Mouse (Mus musculus): ENCODE measurements around the gene Tagln2. TPM values are rescaled to one million over a fixed set of nuclear protein-coding genes. Genes with fewer than 3 reads are reported as not detected.

The Tagln2 gene
- total RNA-seq, 1 experiment from 2014 or later: 241 TPM

GRCm38 (mm10) chr1:172501371-172502144, 1.7 kb downstream of the Tagln2 start:
- ATAC-seq (replicated peaks; ENCODE audit: low read depth, poor library complexity, severe bottlenecking): peak; percentile 52

DNA sequence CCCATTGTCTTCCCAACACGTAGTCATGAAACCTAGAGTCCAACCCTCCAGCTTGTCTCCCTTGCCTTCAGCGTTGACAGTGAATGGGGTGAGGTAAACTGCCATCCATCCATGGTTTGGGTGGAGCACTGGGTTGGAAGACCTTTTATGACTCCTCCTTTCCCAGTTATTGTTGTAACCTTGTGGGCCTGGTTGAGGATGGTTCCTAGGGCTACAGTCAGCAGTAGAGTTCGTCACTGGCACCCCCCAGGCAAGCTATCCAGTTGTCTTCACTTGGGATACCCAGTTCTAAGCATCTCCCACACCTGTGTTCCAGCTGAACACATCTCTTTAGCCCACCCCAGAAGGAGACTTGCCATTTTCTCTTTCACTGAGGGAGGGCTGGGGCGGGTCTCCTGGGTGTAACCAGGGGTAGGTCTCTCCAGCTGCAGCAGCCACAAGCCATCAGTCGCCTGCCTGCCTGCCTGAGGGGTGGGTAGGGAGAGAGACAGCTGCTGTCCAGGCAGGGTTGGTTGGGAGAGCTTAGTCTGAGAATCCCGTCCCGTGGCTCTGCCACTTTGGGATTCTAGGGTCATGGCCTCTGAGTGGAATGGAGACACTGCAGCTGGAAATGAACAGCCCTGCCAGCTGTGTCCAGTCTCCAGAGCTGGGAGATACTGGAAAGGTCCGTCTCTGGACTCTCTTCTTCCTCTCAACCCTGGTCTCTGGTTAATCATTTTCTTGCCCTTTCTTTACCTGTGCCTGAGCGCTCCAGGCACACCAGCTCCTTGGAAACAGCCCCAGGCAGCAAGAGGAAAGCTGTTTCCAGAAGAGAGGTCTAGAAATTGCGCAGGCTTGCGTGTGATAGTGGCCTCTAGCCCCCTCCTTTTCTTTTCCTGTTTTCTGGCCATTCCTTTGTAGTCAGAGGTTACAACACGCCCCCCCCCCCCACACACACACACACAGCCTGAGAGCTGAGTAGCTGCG, 2.6 kb downstream of the Tagln2 start:
- no peak for ATAC-seq (replicated peaks; ENCODE audit: low read depth, poor library complexity, severe bottlenecking)

DNA sequence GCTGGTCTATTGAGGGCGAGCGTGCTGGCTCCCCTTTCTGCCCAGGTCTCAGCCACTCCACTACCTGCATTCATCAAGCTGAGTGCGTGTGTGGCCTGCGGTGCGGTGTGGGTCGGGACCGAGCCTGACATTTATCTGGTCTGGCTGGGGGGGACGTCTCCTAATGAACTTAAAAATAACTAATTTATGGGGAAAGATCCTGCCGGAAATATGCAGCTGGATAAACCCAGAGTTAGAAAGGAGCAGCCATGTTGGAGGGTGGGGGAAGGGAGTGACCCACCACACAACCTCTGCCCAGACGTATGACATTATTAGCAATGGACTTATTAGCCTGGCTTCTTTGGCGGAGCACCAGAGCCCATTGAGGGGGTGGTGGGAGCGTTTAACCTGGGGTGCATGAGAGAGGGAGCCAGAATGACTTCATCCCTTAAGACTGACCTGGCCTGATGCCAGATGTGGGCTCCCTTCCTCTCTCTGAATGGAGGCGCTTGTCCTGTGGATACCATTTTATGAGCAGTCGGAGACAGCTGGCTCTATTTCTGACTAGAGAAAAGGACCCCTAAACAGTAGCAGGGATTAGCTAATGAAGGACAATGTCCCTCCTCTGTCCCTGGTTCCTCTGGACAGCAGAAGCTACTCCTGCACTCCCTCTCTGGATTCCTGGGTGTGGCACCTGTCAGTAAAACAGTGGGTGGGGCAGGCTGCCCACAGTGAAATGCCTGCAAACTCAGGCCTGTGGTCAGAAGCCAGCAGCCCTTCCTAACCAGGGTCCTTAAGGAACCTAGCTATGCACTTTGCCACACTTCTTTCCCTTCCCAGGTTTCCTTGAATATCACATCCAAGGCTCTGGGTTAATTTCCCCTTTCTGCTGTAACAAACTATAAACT, 3.5 kb downstream of the Tagln2 start:
- no peak for ATAC-seq (replicated peaks; ENCODE audit: low read depth, poor library complexity, severe bottlenecking)

DNA sequence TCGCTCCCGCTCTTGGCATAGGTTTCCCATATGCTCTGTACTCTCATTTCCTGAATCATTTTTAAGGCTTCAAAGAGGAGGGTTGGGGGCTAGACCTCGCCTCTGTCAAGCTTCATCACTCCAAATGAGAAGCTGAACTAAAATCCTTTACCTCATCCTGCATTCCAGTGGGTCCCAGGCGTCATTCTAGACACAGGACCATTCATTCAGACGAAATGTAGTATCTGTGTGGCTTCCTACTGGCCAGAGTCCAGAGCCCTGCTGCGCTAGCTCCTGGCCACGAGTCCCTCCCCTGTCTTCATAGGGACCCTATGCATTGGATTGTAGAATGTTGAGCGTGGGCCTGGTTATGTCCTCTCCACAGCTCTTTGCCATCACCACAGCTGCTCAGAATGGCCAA, 4.9 kb downstream of the Tagln2 start:
- no peak for ATAC-seq (replicated peaks; ENCODE audit: low read depth, poor library complexity, severe bottlenecking)

GRCm38 (mm10) chr1:172507001-172507400, 7.2 kb downstream of the Tagln2 start:
- peak; percentile 18 for ATAC-seq (replicated peaks; ENCODE audit: low read depth, poor library complexity, severe bottlenecking)

- no peak for ATAC-seq (replicated peaks; ENCODE audit: low read depth, poor library complexity, severe bottlenecking)
Measured at GRCm38 (mm10) chr1:172507701-172508100, 7.9 kb downstream of the Tagln2 start.

- ATAC-seq (replicated peaks; ENCODE audit: low read depth, poor library complexity, severe bottlenecking): peak; percentile 42
Measured at GRCm38 (mm10) chr1:172508172-172508571, 8.3 kb downstream of the Tagln2 start.

DNA sequence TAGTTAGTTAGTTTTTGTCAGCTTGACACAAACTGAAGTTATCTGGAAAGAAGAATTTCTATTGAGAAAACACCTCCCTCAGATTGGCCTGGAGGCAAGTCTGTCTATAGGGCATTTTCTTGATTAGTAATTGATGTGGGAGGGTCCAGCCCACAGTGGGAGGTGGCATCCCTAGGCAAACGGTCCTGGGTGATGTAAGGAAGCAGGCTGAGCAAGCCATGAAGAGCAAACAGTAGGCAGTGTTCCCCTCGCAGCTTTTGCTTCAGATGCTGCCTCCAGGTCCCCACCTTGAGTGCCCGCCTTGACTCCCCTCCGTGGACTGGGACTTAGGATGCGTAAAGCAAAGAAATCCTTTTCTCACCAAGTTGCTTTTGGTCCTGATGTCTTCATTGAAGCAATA, 9.4 kb downstream of the Tagln2 start:
- ATAC-seq (replicated peaks; ENCODE audit: low read depth, poor library complexity, severe bottlenecking): no peak

- no peak for ATAC-seq (replicated peaks; ENCODE audit: low read depth, poor library complexity, severe bottlenecking)
Measured at GRCm38 (mm10) chr1:172509983-172510382, 10.1 kb downstream of the Tagln2 start.

DNA sequence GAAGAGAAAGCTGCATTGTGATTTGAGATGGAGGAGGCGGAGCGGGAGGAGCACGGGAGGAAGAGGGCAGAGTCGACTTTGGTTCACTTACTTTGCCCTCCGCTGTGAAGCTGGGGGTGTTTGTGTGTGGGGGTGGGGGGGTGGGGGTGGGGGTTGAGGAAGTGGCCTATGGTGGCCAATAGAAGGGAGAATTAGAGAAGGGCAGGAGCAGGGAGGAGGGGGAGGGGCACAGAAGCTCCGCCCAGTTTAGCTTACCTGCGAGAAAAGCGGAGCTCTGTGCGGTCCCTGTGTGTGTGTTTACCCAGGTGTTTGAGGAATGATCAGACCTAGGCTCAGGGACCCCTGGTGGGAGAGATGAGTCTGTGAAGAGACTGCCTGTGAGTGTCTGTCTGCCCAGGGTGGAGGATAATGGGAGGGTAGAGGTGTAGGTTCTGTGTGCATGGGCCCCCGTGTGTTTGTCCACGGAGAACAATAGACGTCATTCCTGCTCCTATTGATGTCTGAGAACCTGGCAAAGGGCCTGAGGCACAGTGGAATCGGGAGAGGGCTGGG, 10.7 kb downstream of the Tagln2 start:
- ATAC-seq (replicated peaks; ENCODE audit: low read depth, poor library complexity, severe bottlenecking): no peak

- ATAC-seq (replicated peaks; ENCODE audit: low read depth, poor library complexity, severe bottlenecking): peak; percentile 62
Measured at GRCm38 (mm10) chr1:172512962-172513361, 13.1 kb downstream of the Tagln2 start.

DNA sequence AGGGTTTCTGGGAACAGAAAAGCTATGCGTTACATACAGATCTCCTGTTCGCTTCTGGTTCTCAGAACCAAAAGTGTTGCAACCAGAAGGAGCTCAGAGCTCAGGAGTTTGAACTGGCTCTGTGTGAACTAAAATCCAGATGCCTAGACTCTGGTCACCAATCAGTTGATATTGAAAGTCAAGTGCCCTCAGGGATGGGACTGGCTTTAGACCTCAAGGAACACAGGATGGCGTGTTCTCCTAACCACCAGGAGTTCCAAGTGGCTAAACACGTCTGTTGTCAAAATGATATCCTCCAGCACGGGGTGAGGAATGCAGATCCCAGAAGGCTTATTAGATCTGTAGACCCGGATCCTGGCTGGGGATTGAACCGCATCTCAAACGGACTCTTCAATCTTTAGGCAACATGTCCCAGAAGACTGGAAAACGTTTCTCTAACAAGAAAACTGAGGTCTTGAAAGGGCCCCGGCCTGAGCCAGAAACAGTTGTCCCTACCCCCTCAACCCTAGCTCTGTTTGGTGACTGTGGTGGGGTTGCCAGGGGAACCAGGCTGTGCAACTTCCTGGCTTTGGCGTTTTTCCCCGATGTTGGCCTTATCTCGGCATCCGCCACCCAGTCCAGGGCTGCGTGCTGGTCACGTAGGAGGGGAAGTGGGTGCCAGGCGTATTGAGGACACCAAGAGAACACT, 13.8 kb downstream of the Tagln2 start:
- ATAC-seq (replicated peaks; ENCODE audit: low read depth, poor library complexity, severe bottlenecking): peak; percentile 77

DNA sequence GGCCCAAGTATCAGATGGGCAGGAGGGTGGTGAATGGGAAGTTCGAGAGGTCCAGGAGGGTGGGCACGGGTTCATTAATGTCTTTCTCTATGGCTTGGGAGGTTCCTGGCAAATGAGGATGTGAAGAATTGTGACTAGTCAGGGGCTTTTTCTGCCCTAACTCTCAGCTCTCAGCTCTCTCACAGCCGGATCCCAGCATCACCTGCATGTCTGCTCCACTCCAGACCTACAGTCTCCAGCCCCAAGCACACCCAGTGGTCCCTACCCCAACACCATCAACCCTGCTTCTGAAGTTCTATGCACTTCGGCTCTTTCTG, 14.3 kb downstream of the Tagln2 start:
- ATAC-seq (replicated peaks; ENCODE audit: low read depth, poor library complexity, severe bottlenecking): no peak

DNA sequence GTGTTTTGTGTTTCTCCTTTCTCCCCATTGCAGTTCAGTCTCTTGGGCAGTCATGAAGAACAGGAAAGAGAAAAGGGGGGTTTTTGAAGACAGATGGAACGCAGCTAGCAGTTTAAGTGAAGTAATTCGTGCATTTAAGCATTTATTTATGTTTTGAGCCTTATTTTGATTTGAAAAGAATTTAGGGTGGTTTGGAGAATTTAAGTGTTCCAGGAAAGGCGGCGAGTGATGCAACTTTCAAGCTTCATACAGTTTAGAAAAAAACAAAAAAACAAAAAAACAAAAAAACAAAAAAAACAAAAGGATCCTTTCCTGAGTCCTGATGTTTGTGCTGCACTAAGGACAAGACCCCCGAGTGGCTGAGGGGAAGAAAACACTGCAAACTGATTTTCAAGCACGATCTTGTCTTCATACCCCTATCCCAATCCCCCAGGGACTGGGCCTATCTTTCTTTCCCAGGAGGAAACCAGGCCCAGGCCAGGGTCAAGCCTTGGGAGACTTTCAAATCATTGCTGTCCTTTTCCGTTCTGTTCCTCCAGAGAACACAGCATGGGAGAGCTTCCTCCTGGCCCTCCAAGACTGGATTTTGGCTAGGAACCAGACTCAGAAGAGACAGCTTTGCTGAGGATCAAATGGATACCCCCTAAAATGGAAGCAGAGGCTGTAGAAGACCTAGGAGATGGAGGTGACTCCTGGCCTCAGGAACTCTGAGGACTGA, 14.9 kb downstream of the Tagln2 start:
- ATAC-seq (replicated peaks; ENCODE audit: low read depth, poor library complexity, severe bottlenecking): no peak

DNA sequence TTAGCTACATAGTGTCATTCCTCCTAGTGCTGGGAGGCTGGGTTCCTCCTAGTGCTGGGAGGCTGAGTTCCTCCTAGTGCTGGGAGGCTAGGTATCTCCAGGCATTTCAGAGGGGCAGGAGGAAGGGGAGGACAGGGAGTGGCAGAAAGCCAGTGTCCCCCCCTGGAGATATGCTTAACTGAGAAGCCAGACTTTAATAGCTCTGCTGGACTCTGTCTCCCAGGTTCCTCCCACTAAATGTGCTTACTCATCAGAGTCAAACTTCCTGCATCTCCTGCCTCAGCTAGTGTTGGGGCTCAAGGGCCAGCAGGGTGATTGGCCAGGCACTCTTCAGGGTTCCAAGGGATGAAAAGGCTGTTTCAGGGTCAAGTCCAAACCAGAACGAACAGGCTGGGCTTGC, 15.5 kb downstream of the Tagln2 start:
- ATAC-seq (replicated peaks; ENCODE audit: low read depth, poor library complexity, severe bottlenecking): 0 out of 2 replicates have a peak, but pooled peaks have one; percentile 4

- ATAC-seq (replicated peaks; ENCODE audit: low read depth, poor library complexity, severe bottlenecking): no peak
Measured at GRCm38 (mm10) chr1:172518013-172518412, 18.2 kb downstream of the Tagln2 start.

DNA sequence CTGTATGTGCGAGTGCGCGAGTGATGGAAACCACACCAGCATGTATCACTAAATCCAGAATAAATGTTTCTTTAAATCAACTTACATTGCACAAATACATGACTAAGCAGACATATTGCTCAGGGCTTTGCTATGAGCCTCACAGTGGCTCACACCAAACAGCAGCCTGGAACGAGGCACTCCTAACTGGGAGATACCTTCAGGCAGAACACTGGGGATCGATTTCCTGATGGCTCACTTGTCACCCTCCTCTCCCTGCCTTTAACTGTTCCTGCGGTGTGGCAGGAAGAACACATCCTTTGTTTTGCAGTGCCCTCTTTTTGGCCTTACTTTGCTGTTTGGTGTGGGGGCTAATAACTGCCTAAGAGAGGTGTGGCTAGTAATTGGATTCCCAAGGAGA, 19.8 kb downstream of the Tagln2 start:
- ATAC-seq (replicated peaks; ENCODE audit: low read depth, poor library complexity, severe bottlenecking): no peak

- ATAC-seq (replicated peaks; ENCODE audit: low read depth, poor library complexity, severe bottlenecking): peak; percentile 48
Measured at GRCm38 (mm10) chr1:172520576-172521440, 21.0 kb downstream of the Tagln2 start, which contains the start of gene Cfap45. Cfap45 (plus strand) TSS chr1:172520801.
